Mouse (Mus musculus) heart, embryonic 10.5 days (tissue): ENCODE measurements at regions not wholly inside any gene's neighbourhood (a gene's known extent, or its start where the extent isn't known, plus 50 kb on each side); places are given as distances from the start of the nearest gene placed in this dataset.

Experiments
- DNase-seq: peaks from one replicate; pipeline ENCODE4 v3.0.0-alpha.2; 2017; ENCODE audit warnings: low spot score
- H3K27ac ChIP-seq: fragments of 300-500 bp; sonication (generic); 2 replicates; pipeline ENCODE4 v1.5.1; 2016; ENCODE audit warnings: mild to moderate bottlenecking
- H3K27me3 ChIP-seq: fragments of 300-500 bp; sonication (generic); 2 replicates; pipeline ENCODE4 v1.6.1; 2016; ENCODE audit warnings: mild to moderate bottlenecking; ENCODE audit not compliant: poor library complexity, insufficient read depth, severe bottlenecking
- H3K36me3 ChIP-seq: fragments of 300-500 bp; sonication (generic); 2 replicates; pipeline ENCODE4 v1.6.1; 2016; ENCODE audit warnings: mild to moderate bottlenecking, moderate library complexity
- H3K4me1 ChIP-seq: fragments of 300-500 bp; sonication (generic); 2 replicates; pipeline ENCODE4 v1.6.1; 2016; ENCODE audit warnings: mild to moderate bottlenecking
- H3K4me3 ChIP-seq: fragments of 300-500 bp; sonication (generic); 2 replicates; pipeline ENCODE4 v1.5.1; 2016; ENCODE audit warnings: mild to moderate bottlenecking, moderate library complexity
- H3K9me3 ChIP-seq: fragments of 300-500 bp; sonication (generic); 2 replicates; pipeline ENCODE4 v1.6.1; 2016; ENCODE audit warnings: mild to moderate bottlenecking, moderate library complexity
- WGBS: fragments of 180-500 bp; shearing (Covaris S2); methylation state at CpG from one replicate; pipeline ENCODE4 v1.1.7; 2016; 5-methylcytosine and 5-hydroxymethylcytosine counted together

- WGBS: 82% methylated on average over 9 of the region's 9 CpGs
- H3K27me3 ChIP-seq: 0 out of 2 replicates have a peak, but pooled peaks cover 6% of the 10 kb centered on the region
- no peak for DNase-seq
- H3K9me3 ChIP-seq: no peaks in the 10 kb centered on the region
- H3K4me1 ChIP-seq: peaks cover 63% of the 10 kb centered on the region
- no peak overlapping the region for H3K27ac ChIP-seq
- no peak overlapping the region for H3K4me3 ChIP-seq
- H3K36me3 ChIP-seq: no peaks in the 10 kb centered on the region
Observed at GRCm38 (mm10) chr14:25340845-25341244, 118.1 kb upstream of the Zmiz1 start.

- H3K27ac ChIP-seq: peak overlapping the region; percentile 31
- H3K36me3 ChIP-seq: no peaks in the 10 kb centered on the region
- 0 out of 2 replicates have a peak, but pooled peaks cover 6% of the 10 kb centered on the region for H3K27me3 ChIP-seq
- H3K4me1 ChIP-seq: peaks cover 74% of the 10 kb centered on the region
- no peaks in the 10 kb centered on the region for H3K9me3 ChIP-seq
- no peak overlapping the region for H3K4me3 ChIP-seq
- no peak for DNase-seq
- WGBS: 39% methylated on average over 9 of the region's 9 CpGs
Observed at GRCm38 (mm10) chr14:25341848-25342427, 117.0 kb upstream of the Zmiz1 start.

- Histone ChIP-seq H3K4me1 (peaks cover 69% of the 10 kb centered on the region), H3K27me3 (0 out of 2 replicates have a peak, but pooled peaks cover 6% of the 10 kb centered on the region), H3K4me3 (no peak overlapping the region), H3K9me3 (no peaks in the 10 kb centered on the region), H3K36me3 (0 out of 2 replicates have a peak, but pooled peaks cover 2% of the 10 kb centered on the region), H3K27ac (peak overlapping the region; percentile 56)
- WGBS: 43% methylated on average over 4 of the region's 4 CpGs
- DNase-seq: no peak
Observed at GRCm38 (mm10) chr14:25342865-25343565, 116.0 kb upstream of the Zmiz1 start.

GRCm38 (mm10) chr14:25345995-25346394 is 113.0 kb upstream of the Zmiz1 start:
- DNase-seq: peak; percentile 83
- peak overlapping the region; percentile 69 for H3K27ac ChIP-seq
- H3K4me3 ChIP-seq: no peak overlapping the region
- no peaks in the 10 kb centered on the region for H3K27me3 ChIP-seq
- 0 out of 2 replicates have a peak, but pooled peaks cover 2% of the 10 kb centered on the region for H3K36me3 ChIP-seq
- no peaks in the 10 kb centered on the region for H3K9me3 ChIP-seq
- WGBS: 33% methylated on average over 2 of the region's 2 CpGs
- H3K4me1 ChIP-seq: peaks cover 52% of the 10 kb centered on the region

- Histone ChIP-seq H3K36me3 (0 out of 2 replicates have a peak, but pooled peaks cover 2% of the 10 kb centered on the region), H3K9me3 (no peaks in the 10 kb centered on the region), H3K4me3 (no peak overlapping the region), H3K27me3 (no peaks in the 10 kb centered on the region), H3K27ac (peak overlapping the region; percentile 69; the same call in 1 of the 2 replicates), H3K4me1 (peaks cover 43% of the 10 kb centered on the region)
- DNase-seq: no peak
- 53% methylated on average over 7 of the region's 7 CpGs for WGBS
Observed at GRCm38 (mm10) chr14:25346813-25347610, 112.0 kb upstream of the Zmiz1 start.

GRCm38 (mm10) chr14:25350282-25350964 is 108.6 kb upstream of the Zmiz1 start:
- Histone ChIP-seq H3K9me3 (no peaks in the 10 kb centered on the region), H3K4me3 (no peak overlapping the region), H3K27ac (no peak overlapping the region), H3K4me1 (peaks cover 33% of the 10 kb centered on the region), H3K36me3 (0 out of 2 replicates have a peak, but pooled peaks cover 2% of the 10 kb centered on the region), H3K27me3 (no peaks in the 10 kb centered on the region)
- 77% methylated on average over 9 of the region's 9 CpGs for WGBS
- DNase-seq: no peak

GRCm38 (mm10) chr14:25353804-25354203 is 105.2 kb upstream of the Zmiz1 start:
- Histone ChIP-seq H3K4me1 (peaks cover 19% of the 10 kb centered on the region), H3K9me3 (no peaks in the 10 kb centered on the region), H3K36me3 (no peaks in the 10 kb centered on the region), H3K27me3 (no peaks in the 10 kb centered on the region), H3K4me3 (no peak overlapping the region), H3K27ac (peak overlapping the region; percentile 56)
- DNase-seq: no peak
- WGBS: 84% methylated on average over 8 of the region's 8 CpGs

GRCm38 (mm10) chr14:25354288-25354850 is 104.6 kb upstream of the Zmiz1 start:
- no peak overlapping the region for H3K4me3 ChIP-seq
- no peaks in the 10 kb centered on the region for H3K9me3 ChIP-seq
- DNase-seq: no peak
- H3K4me1 ChIP-seq: peaks cover 19% of the 10 kb centered on the region
- 72% methylated on average over 7 of the region's 7 CpGs for WGBS
- no peaks in the 10 kb centered on the region for H3K27me3 ChIP-seq
- H3K36me3 ChIP-seq: no peaks in the 10 kb centered on the region
- H3K27ac ChIP-seq: 0 out of 2 replicates have a peak overlapping the region, but pooled peaks have one; percentile 56

- H3K4me1 ChIP-seq: peaks cover 37% of the 10 kb centered on the region
- 0 out of 2 replicates have a peak overlapping the region, but pooled peaks have one; percentile 0 for H3K27ac ChIP-seq
- H3K4me3 ChIP-seq: no peak overlapping the region
- H3K36me3 ChIP-seq: no peaks in the 10 kb centered on the region
- H3K9me3 ChIP-seq: no peaks in the 10 kb centered on the region
- H3K27me3 ChIP-seq: no peaks in the 10 kb centered on the region
- 63% methylated on average over 9 of the region's 9 CpGs for WGBS
- no peak for DNase-seq
Observed at GRCm38 (mm10) chr14:25357805-25358204, 101.2 kb upstream of the Zmiz1 start.

- 75% methylated on average over 3 of the region's 3 CpGs for WGBS
- no peak overlapping the region for H3K4me3 ChIP-seq
- no peaks in the 10 kb centered on the region for H3K9me3 ChIP-seq
- H3K36me3 ChIP-seq: no peaks in the 10 kb centered on the region
- 0 out of 2 replicates have a peak overlapping the region, but pooled peaks have one; percentile 1 for H3K27ac ChIP-seq
- DNase-seq: no peak
- no peaks in the 10 kb centered on the region; the same call in 1 of the 2 replicates for H3K27me3 ChIP-seq
- H3K4me1 ChIP-seq: peaks cover 24% of the 10 kb centered on the region
Observed at GRCm38 (mm10) chr14:25359824-25360294, 99.1 kb upstream of the Zmiz1 start.

- H3K4me1 ChIP-seq: peaks cover 30% of the 10 kb centered on the region
- no peaks in the 10 kb centered on the region for H3K36me3 ChIP-seq
- no peaks in the 10 kb centered on the region; the same call in 1 of the 2 replicates for H3K27me3 ChIP-seq
- no peak for DNase-seq
- H3K9me3 ChIP-seq: no peaks in the 10 kb centered on the region
- 56% methylated on average over 9 of the region's 9 CpGs for WGBS
- no peak overlapping the region for H3K27ac ChIP-seq
- no peak overlapping the region for H3K4me3 ChIP-seq
Observed at GRCm38 (mm10) chr14:25360726-25361125, 98.3 kb upstream of the Zmiz1 start.

- H3K9me3 ChIP-seq: no peaks in the 10 kb centered on the region
- H3K4me3 ChIP-seq: no peak overlapping the region
- H3K27me3 ChIP-seq: no peaks in the 10 kb centered on the region; the same call in 1 of the 2 replicates
- no peak overlapping the region for H3K27ac ChIP-seq
- whole genome bisulfite sequencing: 71% methylated on average over 3 of the region's 3 CpGs
- H3K4me1 ChIP-seq: peaks cover 34% of the 10 kb centered on the region
- DNase-seq: no peak
- no peaks in the 10 kb centered on the region for H3K36me3 ChIP-seq
Observed at GRCm38 (mm10) chr14:25361129-25361528, 97.9 kb upstream of the Zmiz1 start.
